Mouse (Mus musculus): ENCODE measurements around the gene St13. TPM values are rescaled to one million over a fixed set of nuclear protein-coding genes. Genes with fewer than 3 reads are reported as not detected.

The St13 gene
- 10 to 100 TPM; 82.9 to 93.0 (median 88.0) TPM for total RNA-seq (2022)

DNA sequence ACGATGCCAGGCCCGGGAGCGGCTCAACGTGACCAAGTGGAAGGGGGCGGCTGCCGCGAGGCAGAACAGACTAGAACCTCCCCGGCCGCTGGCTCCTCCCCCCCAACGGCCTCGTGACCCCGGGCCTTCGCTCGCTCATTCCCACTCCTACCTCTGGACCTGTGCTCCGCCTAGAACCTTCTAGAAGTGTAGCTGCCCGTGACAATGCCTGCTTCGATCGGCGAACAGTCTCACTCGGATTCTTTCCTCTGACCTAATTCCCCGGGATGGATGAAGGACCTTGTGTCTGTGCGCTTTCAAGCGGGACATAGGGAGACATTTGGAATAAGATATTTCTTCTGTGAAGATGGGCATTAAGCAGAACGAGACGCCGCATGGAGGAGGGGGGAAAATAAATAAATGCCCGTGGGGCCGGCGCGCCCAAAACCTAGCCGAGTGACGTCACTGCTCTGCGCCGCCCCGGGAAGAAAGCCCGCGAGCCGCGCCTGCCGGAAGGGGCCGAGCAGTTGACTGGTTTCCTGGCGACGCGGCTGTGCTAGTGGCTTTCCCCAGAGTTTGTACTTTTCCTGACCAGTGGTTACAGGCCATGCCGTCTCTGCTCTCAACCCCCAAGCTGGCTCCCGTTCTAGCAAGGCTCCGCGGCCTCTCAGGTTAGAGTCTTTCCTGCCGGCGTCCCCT is at the start of gene St13, which contains the start of gene Xpnpep3:
Gene St13, minus strand, starts transcription at position 440 of the 678 bp plus-strand sequence.
Gene Xpnpep3, plus strand, starts transcription at position 501 of the 678 bp plus-strand sequence.
- peak; percentile 94 to 95 for DNase-seq (ENCODE audit: low spot score in 2 of 2)

DNA sequence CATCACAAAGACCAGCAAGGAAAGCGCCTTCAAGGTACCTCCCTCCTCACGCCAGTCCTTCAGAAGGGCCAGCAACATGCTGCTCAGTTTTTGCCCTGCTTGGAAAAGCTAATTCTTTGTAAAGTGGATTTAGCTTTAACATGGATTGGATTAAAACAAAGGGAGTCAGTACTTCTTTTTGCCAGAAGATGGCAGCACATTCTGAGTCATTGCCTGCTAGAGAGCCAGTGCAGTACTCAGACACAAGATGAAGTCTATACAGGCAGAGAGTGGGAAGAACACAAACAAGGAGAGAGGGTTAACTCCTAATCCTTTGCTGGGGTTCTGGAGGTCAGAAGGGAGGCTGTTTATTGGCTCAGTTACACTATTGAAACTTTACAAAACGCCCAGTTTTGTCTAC is 48.6 kb upstream of the St13 start:
- DNase-seq (ENCODE audit: low spot score in 2 of 2): peak in 1 of 2 experiments; percentile 34

DNA sequence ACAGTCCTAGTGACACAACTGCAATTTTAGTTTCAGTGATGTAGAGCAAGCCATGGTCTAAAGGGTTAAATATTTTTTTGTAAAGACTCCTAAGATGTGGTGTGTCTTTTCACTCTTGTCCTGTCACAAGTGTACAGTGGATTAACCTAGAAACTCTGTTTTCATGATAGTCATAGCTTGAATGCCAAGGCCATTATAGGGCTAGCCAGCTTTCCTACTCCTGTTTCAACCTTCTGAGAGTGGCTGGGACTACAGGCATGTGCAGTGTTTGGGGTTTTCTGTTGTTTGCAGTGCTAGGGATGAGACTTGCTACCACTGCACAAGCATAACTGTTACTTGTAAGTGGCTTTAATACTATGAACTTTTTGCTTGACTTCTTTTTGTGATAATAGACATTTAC is 39.4 kb upstream of the St13 start:
- no peak for DNase-seq (ENCODE audit: low spot score in 2 of 2)

DNA sequence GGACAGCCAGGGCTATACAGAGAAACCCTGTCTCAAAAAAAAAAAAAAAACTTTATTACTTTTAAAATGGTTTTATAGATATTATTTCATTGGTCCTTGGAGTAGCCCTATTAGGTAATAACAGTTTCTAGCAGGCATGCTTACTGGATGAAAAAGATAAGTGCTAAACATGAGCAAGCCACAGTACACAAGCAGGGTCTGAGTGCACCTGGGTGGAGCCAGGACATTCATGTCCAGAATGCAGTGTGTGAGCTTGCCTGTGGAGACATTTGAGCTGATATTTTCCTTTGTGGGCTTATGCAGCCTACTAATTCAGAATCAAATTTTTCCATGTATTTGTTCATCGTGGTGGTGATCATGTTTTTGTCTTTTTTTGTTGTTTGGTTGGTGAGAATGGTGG is 38.5 kb upstream of the St13 start:
- no peak for DNase-seq (ENCODE audit: low spot score in 2 of 2)

DNA sequence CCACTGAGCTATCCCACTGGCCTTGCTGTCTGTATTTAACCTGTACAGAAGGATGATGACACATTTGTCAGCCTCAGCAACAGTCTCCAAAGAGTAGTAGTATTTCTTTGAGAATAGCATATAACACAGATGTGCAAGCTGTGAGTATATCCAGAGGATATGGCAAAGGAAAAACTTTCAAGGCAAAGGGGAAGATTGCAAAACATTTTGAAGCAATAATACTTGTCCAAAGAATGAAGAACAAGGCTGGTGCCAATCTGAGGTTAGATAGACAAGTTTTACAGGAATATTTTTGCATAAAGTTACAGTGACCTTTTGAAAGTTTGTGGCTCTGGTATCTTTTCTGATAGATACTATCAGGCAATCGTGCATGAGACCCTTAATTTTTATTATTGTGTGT is 31.3 kb upstream of the St13 start:
- no peak for DNase-seq (ENCODE audit: low spot score in 2 of 2)

DNA sequence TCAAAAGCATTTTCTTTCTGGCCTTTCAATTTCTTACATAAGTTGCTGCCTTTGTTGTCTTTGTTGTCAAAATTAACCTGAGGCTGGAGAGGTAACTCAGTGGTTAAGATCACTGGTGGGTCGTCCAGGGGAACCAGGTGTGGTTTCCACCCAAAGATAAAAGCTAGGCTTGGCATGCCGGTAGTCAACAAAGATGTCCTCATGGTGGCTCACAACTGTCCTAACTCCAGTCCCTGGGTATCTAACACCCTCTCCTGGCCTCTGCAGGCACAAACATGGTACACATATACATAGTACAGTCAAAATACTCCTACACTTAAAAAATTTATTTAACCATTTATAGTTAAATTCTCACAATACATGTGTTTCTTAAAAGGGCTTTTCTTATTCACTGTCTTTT is 28.1 kb upstream of the St13 start:
- no peak for DNase-seq (ENCODE audit: low spot score in 2 of 2)

DNA sequence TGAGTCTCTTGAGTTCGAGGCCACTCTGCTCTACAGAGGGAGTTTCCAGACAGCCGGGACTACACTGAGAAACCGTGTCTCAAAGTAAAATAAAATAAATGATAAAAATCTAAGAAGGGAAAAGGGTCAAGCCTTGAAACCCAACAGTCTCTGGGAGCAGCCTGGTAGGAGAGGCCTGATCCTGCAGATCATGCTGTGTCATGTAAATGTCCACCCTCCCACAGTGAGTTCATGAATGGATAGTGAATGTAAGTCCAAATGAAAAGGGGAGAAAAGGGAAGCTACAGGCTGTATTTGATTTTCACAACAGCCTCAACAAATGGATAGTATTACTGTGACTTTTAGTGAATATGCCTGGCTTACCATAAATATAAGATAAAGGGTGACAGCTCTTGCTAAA is 25.4 kb upstream of the St13 start:
- no peak for DNase-seq (ENCODE audit: low spot score in 2 of 2)

DNA sequence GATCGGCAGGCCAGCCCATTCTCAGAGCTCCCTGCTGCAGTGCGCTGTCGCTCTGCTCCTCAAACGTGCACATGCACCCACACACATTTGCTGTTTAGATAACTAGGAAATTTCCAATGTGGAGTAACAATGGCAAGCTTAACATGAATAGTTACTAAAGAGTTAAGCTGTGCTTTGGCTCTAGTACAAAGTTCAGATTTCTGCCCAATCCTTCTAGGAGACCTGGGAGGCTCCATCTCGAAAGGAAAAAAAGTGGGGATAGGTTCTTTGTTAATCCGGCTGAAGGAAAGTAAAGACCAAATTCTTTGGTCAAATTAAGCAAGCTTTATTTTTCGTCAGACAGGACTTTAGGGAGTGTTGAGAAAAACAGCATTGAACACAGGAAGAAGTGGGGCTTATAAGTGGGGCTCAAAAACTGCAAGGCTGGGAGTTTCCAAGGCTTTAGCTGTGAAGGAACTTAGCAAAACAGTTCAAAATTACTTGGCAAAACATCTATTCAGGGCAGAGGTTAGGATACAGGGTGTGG is 22.3 kb upstream of the St13 start:
- DNase-seq (ENCODE audit: low spot score in 2 of 2): no peak

DNA sequence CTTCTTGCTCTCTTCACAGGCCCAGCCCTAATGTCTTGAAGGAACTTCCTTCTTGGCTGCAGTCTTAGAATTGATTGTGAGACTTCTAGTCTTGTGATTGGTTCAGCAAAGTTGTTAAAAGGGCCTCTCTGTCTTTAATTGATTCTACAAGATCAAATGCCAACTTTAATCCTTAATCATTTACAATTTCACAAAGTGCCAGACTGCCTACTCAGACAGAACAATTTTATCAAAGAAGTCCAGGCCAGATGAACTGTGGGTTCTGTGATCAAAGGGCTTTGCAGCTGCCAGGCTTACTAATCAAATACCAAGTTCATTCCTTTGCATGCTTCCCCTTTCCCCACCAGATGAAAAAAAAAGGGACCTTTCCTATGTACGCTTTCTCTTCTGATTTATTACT is 21.6 kb upstream of the St13 start:
- no peak for DNase-seq (ENCODE audit: low spot score in 2 of 2)

DNA sequence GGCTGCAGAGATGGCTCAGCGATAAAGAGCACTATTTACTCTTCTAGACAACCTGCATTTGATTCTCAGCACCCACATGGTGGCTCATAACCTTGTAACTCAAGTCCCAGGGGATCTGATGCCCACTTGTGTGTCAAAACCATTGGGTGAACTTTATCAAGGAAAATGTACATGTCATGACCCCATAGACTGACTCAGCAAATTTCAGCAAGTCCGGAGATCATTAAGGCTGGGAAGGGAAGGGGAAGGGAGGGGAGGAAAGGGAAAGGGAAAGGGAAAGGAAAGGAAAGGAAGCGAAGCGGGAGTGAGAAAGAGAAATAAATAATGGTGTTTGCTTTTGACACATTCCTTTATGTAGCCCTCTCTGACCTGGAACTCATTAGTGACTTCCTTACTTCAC is 18.2 kb upstream of the St13 start:
- DNase-seq (ENCODE audit: low spot score in 2 of 2): no peak

DNA sequence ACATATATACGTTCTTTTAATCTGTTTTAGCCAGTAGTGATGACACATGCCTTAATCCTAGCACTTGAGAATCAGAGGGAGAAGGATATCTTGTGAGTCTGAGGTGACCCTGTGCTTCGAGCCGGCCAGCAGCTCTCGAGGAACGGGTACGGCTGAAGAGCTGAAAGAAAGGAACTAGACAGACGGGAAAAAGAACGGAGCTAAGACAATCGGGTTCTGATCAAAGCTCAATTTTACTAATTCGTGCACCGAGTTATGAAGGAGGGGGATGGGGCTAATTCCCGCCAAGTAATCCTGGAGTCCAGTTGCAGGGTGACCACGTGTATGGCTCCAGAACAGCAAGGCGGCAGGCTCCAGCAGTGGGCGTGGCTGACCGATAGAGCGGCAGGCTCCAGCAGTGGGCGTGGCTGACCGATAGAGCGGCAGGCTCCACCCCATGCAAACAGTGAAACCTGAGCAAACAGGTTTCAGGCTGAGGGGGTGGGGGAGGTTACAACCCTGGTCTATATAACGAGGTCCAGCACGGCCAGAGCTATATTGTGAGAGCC is 17.0 kb upstream of the St13 start:
- DNase-seq (ENCODE audit: low spot score in 2 of 2): peak; percentile 50 to 75

DNA sequence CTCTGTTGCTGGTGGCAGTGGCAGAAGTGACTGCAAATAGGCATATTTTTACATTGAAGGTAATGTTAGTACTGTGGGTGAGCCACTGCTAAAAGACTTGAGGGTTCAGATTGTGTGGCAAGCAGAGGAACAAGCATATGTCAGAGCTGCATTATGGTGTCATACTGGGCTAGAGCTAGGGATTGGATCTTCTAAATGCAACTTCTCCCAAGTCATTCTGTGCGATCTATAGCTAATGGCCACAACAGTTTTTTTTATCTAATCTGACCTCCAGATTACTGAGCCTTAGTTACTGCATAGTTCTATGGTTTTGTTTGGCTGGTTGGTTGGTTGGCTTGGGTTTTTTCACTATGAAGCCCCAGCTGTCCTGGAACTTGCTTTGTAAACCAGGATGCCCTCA is 8.3 kb upstream of the St13 start, which contains the start of gene Dnajb7:
Gene Dnajb7, minus strand, starts transcription at position 101 of the 400 bp plus-strand sequence.
- DNase-seq (ENCODE audit: low spot score in 2 of 2): no peak

DNA sequence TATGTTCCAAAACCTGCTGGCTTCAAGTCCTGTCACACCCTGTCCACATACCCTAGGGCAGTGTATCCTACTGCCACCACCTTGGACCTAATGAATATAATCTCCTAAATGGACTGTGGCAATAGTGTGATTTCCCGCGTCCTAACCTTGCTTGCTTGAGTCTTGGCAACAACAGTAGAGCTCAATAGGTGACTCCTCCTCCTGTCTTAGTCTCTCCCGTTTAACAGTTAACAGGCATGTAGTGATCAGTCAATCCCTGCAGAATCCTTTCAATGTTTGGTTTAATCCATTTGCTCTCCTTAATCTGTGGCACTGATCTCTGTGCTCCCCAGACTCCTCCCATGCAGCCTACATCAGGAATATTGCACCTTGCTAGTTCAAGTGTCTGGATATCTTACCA is 5.1 kb upstream of the St13 start:
- DNase-seq (ENCODE audit: low spot score in 2 of 2): no peak

DNA sequence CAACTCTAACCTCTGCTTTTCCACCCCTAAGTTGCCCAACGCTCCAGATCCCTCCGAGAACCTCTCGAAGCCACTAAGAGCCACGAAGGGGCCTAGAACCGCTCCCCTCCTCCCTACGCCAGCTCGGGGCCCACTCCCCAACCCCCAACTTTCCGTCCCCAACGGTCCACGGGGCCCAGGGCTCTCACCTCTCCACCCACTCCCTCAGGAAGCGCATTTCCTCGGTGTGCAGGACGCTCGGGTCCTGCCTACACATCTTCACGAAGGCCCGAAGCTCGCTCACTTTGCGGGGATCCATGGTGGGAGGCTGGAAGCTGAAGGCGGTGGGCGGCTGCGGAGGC is 610 bp downstream of the St13 start:
- no peak for DNase-seq (ENCODE audit: low spot score in 2 of 2)

DNA sequence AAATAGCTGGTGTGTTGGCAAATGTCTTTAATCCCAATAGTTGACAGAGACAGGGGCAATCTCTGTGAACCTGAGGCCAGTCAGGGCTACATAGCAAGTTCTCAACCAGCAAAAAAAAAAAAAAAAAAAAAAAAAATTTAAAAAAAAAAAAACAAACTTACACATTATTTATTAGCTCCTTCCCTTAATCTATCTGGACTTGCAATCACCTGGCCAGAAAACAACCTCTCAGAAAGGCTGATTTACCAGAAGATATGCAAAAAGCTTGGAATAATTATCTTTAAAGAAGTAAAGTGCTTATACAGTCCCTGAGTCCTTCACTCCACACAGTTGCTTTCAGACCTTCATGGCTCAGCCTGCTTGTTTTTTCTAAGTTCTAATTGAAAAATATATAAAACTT is 1.7 kb downstream of the St13 start:
- DNase-seq (ENCODE audit: low spot score in 2 of 2): no peak

DNA sequence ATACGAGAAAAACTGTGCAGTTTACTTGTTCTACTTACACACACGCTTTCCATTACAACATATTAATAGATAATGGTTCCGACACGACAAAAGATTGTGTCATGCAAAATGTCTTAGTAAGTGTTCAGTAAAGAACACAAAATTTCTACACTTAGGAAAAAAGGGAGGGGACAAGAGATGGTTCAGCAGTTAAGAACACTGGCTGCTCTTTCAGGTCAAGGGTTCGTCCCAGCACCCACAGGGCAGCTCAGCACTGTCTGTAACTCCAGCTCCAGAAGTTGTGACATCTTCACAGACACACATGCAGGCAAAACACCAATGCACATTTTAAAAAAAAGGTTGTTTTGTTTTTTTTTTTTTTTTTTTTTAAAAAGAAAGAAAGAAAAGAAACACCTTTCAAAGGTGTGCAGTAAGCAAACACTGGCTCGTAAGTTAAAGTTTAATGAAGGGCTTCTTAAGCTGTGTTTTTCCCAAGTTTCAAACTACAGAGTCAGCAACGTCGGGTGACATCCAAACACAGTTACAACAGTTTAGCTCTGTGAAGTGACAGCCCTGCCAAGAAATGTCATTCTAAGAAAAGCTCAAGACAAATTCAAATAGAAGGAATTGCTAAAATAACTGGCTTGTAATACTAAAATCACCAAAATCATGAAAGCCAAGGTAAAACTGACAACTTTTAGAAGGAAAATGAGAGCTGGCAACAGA is 5.5 kb downstream of the St13 start:
- DNase-seq (ENCODE audit: low spot score in 2 of 2): no peak

DNA sequence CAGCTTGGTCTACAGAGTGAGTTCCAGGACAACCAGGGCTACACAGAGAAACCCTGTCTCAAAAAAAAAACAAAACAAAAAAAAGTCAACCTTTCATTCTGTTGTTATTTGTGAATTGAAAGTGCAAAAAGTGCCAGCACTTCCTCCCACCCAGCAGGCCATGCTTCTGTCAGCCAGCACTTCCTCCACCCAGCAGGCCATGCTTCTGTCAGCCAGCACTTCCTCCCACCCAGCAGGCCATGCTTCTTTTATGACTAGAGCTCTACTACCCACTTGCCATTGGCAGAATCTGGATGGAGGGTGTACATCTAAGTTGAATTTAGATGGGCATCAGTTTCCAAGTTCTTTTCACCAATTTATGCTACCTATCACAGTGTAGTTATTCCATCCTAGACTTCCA is 6.9 kb downstream of the St13 start:
- no peak for DNase-seq (ENCODE audit: low spot score in 2 of 2)

DNA sequence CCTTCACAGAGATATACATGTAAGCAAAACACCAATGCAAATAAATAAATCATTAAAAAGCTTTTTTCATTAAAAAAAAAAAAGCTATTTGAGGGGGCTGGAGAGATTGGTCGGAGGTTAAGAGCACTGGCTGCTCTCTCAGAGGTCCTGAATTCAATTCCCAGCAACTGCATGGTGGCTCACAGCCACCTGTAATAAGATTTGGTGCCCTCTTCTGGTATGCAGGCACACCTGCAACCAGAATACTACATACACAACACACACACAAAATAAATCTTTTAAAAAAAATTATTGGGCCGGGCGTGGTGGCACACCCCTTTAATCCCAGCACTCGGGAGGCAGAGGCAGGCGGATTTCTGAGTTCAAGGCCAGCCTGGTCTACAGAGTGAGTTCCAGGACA is 13.6 kb downstream of the St13 start:
- DNase-seq (ENCODE audit: low spot score in 2 of 2): no peak

DNA sequence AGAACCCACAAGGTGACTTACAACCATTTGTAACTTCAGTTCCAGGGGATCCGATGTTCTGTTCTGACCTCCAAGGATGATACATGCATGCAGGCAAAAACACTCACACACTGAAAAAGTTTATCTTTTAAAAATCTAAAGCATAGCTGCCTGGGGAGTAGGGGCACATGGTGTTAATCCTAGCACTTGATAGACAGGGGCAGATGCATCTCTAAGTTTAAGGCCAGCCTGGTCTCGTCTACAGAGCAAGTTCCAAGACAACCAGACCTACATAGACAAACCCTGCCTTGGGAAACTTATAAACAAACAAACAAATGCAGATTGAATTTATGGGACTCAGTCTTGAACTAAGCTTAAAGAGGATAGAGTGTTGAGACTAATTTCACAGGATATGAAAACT is 21.0 kb downstream of the St13 start:
- DNase-seq (ENCODE audit: low spot score in 2 of 2): no peak

DNA sequence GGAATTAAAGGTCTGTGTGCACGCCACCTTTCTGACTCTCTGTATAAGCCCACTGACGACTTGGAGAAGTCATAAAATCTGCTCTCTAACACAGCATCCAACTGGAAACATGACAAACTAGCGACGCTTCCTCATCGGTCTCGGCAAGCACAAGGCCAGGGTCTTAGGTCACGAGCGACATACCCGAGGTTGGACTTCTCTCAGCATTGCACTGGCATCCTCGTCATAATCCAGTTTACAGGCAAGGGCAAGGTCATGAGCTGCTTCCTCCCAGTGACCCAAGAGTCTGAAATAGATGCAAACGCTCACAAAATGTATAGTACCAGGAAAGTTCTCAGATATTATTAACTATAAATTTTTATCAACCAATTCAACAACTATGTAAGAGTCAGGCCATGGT is 25.3 kb downstream of the St13 start:
- no peak for DNase-seq (ENCODE audit: low spot score in 2 of 2)

DNA sequence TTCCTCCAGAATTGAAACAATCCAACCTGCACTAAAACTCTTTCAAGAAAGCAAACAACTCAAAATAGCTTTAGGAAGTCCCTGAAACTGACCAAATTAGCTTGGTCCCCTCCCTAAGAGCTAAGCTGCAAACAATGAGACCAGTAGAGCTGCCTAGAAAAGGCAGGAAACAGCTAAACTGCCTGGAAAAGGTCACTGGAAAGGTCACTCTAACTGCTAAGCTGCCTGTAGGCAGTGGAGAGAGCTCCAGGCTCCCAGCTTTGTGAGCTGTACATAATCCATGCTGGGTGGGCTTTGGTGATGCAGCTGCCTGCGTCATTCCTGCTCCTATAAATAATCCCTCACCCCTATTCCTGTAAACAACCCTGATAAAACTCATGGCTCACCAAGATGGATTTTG is 29.5 kb downstream of the St13 start:
- DNase-seq (ENCODE audit: low spot score in 2 of 2): no peak

DNA sequence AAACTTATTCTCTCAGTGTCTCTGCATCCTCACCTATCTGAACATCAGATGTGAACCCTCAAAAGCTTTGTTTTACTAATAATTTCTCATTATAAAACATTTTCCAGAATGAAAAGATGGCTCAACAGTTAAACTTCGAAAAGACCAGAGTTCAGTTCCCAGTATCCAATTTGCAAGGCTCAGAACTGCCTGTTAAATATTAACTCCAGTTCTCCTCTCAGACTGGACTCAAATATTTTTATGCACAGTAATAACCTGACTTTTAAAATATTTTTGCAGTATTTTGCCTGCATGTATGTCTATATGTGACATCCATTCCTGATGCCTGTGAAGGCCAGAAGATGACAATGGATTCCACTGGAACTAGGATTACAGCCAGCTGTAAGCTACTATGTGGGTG is 31.3 kb downstream of the St13 start:
- no peak for DNase-seq (ENCODE audit: low spot score in 2 of 2)

DNA sequence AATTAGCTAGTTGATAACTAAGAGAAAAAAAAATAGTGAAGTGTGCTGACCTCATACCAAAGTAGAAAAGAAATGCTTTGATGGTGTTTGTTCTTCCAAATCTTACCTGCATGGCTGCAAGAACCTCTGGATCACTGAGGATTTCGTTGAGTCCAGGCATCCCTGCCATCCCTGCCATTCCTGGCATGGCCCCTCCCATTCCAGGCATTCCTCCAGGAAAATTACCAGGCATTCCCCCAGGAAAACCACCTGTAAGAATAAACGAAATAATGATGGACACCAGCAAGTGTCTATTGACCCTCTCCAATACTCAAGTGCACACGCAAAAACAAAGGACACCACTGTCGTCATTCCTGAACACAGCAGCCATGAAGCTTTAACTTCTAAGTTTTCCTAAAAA is 33.6 kb downstream of the St13 start:
- no peak for DNase-seq (ENCODE audit: low spot score in 2 of 2)

Measured in gastrocnemius, adult 8-10 months (tissue).